Mouse (Mus musculus): ENCODE measurements at regions not wholly inside any gene's neighbourhood (a gene's known extent, or its start where the extent isn't known, plus 50 kb on each side); places are given as distances from the start of the nearest gene placed in this dataset.
A peak's percentile ranks its signal among the peaks of the same experiment; 100 is the strongest.

DNA sequence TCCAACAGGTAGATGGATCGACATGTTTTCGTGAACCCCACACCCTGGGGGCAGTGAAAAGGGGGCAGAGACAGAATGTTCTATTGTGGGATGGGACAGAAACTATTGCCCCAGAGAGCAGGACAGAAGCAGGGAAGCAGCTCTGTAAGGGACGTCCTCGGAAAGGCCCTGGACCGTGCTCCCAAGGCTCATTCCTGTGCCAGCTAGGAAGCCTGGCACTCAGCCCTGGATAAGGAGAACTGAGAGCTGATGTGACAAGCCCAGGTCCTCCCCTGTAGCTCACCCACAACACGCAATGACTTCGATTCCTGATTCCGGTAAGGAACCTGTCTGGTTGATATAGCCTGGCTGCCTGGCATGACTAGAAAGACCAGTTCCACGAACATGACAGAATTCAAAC lies 95.7 kb upstream of the Tmem150c start:
- TF ChIP-seq POU5F1 (IDR thresholded peaks at IDR 0.05; ENCODE audit: borderline replicate concordance, low read length): no peak
- TF ChIP-seq NANOG (IDR thresholded peaks at IDR 0.05; ENCODE audit: borderline replicate concordance, low read length): no peak
- TF ChIP-seq CTCF (conservative IDR thresholded peaks at IDR 0.05; ENCODE audit: low read length): no peak

DNA sequence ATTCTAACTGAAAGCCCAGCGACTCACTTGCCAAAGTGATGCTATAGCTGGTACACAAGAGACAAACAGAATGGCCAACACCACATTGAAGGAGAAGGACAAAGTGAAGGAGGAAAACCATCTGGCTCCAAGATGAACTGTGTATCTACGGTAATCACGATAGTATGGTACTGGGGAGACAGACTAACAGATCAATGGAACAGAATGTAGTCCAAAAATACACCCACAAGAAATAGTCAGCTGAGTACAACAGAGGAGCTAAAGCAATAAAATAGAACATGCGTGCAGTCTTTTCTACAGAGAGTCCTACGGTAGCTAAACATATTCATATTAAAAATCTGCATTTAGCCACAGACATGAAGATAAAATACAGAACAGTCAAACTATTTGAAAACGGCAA lies 92.4 kb upstream of the Tmem150c start:
- TF ChIP-seq POU5F1 (IDR thresholded peaks at IDR 0.05; ENCODE audit: borderline replicate concordance, low read length) (no peak), CTCF (conservative IDR thresholded peaks at IDR 0.05; ENCODE audit: low read length) (no peak), NANOG (IDR thresholded peaks at IDR 0.05; ENCODE audit: borderline replicate concordance, low read length) (no peak)
- H3K9me3 ChIP-seq (ENCODE audit: low read length): no peaks in the 10 kb centered on the region
- no peaks in the 10 kb centered on the region for H3K27me3 ChIP-seq (ENCODE audit: insufficient read depth, low read length)
- no peak overlapping the region for H3K4me3 ChIP-seq (replicated peaks; ENCODE audit: low read length)
- no peaks in the 10 kb centered on the region for H3K36me3 ChIP-seq (ENCODE audit: insufficient read depth, low read length)
- H3K4me1 ChIP-seq (replicated peaks; ENCODE audit: low read depth, low read length): 0 out of 2 replicates have a peak, but pooled peaks cover 2% of the 10 kb centered on the region

More for the DNA sequence above, 95.7 kb upstream of the Tmem150c start:
- Histone ChIP-seq H3K27me3 (ENCODE audit: insufficient read depth, low read length) (no peaks in the 10 kb centered on the region), H3K36me3 (ENCODE audit: insufficient read depth, low read length) (no peaks in the 10 kb centered on the region), H3K4me1 (replicated peaks; ENCODE audit: low read depth, low read length) (0 out of 2 replicates have a peak, but pooled peaks cover 2% of the 10 kb centered on the region), H3K4me3 (replicated peaks; ENCODE audit: low read length) (no peak overlapping the region), H3K9me3 (ENCODE audit: low read length) (no peaks in the 10 kb centered on the region)

DNA sequence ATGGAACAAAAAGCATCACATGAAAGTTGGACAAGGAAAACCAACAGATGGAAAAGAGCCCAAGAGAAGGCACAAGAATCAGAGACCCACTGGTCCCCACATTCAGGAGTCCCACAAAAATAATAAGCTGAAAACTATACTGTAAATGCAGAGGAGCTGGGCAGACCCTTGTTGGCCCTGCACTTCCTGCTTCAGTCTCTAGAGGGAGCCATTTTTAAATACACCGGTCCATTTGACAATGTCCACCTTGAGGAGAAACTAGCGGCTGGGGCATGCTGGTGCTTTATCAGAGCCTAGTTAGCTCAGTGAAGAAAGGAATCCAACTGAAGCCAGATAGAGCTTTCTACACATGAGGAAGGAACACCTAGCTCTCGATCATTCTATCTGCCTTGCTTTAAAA lies 90.1 kb upstream of the Tmem150c start:
- Histone ChIP-seq H3K9me3 (ENCODE audit: low read length) (no peaks in the 10 kb centered on the region), H3K4me3 (replicated peaks; ENCODE audit: low read length) (no peak overlapping the region), H3K4me1 (replicated peaks; ENCODE audit: low read depth, low read length) (0 out of 2 replicates have a peak, but pooled peaks cover 2% of the 10 kb centered on the region), H3K27me3 (ENCODE audit: insufficient read depth, low read length) (no peaks in the 10 kb centered on the region; the same call in 1 of the 2 replicates), H3K36me3 (ENCODE audit: insufficient read depth, low read length) (no peaks in the 10 kb centered on the region)
- TF ChIP-seq NANOG (IDR thresholded peaks at IDR 0.05; ENCODE audit: borderline replicate concordance, low read length) (no peak), POU5F1 (IDR thresholded peaks at IDR 0.05; ENCODE audit: borderline replicate concordance, low read length) (no peak), CTCF (conservative IDR thresholded peaks at IDR 0.05; ENCODE audit: low read length) (peak; percentile 99)

DNA sequence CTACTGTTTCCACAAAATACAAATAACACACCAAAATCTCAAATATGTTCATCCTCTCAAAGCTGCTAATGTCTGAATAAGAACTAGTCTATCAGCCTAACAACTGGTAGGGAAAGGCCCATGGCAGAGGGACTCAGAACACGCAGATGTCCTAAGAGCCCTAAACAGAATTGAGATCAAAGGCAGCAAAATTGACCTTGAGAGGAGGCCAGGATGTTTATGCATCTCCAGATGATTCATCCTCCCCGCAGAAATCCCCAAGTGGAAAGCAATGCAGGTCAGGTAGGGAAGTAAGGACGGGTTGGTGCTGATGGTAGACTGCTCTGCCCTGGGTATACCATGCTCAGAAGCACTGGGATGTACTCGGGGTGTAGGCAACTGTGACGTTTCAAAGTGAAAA lies 89.0 kb upstream of the Tmem150c start:
- Histone ChIP-seq H3K27me3 (ENCODE audit: insufficient read depth, low read length) (peaks cover 3% of the 10 kb centered on the region; the same call in 1 of the 2 replicates), H3K9me3 (ENCODE audit: low read length) (no peaks in the 10 kb centered on the region), H3K4me3 (replicated peaks; ENCODE audit: low read length) (no peak overlapping the region), H3K36me3 (ENCODE audit: insufficient read depth, low read length) (no peaks in the 10 kb centered on the region), H3K4me1 (replicated peaks; ENCODE audit: low read depth, low read length) (0 out of 2 replicates have a peak, but pooled peaks cover 2% of the 10 kb centered on the region)
- TF ChIP-seq POU5F1 (IDR thresholded peaks at IDR 0.05; ENCODE audit: borderline replicate concordance, low read length): no peak
- TF ChIP-seq CTCF (conservative IDR thresholded peaks at IDR 0.05; ENCODE audit: low read length): no peak
- TF ChIP-seq NANOG (IDR thresholded peaks at IDR 0.05; ENCODE audit: borderline replicate concordance, low read length): no peak

DNA sequence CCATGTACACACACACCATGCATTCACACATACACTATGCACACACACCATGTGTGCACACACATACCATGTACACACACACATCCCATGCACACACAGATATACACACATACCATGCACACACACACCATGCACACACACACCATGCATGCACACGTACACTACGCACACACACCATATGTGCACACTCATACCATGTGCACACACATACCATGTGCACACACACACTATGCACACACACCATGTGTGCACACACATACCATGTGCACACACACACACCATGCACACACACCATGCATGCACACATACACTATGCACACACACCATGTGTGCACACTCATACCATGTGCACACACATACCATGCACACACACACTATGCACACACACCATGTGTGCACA lies 87.1 kb upstream of the Tmem150c start:
- peaks cover 3% of the 10 kb centered on the region; the same call in 1 of the 2 replicates for H3K27me3 ChIP-seq (ENCODE audit: insufficient read depth, low read length)
- peaks cover 13% of the 10 kb centered on the region for H3K9me3 ChIP-seq (ENCODE audit: low read length)
- TF ChIP-seq NANOG (IDR thresholded peaks at IDR 0.05; ENCODE audit: borderline replicate concordance, low read length): no peak
- TF ChIP-seq POU5F1 (IDR thresholded peaks at IDR 0.05; ENCODE audit: borderline replicate concordance, low read length): no peak
- no peak for TF ChIP-seq CTCF (conservative IDR thresholded peaks at IDR 0.05; ENCODE audit: low read length)
- 0 out of 2 replicates have a peak, but pooled peaks cover 2% of the 10 kb centered on the region for H3K4me1 ChIP-seq (replicated peaks; ENCODE audit: low read depth, low read length)
- no peak overlapping the region for H3K4me3 ChIP-seq (replicated peaks; ENCODE audit: low read length)
- H3K36me3 ChIP-seq (ENCODE audit: insufficient read depth, low read length): no peaks in the 10 kb centered on the region

DNA sequence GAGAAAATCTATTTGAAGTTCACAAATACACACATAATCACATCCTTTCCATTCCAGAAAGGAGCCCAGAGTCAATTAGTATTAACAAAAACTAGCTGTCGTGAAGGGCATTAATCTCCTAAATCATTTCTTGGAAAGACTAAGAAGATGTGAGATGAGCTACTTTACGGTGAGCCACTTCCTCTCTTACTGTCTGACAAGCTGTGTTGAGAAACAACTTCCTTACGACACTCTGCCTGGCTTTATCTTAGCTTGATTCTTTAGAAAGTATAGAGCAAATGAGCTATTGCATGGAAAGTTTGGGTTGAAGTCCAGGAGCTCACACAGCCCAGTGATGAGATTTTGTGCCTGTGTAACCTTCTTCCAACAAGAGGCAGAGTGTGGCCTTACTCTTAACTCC lies 85.2 kb upstream of the Tmem150c start:
- H3K27me3 ChIP-seq (ENCODE audit: insufficient read depth, low read length): peaks cover 3% of the 10 kb centered on the region; the same call in 1 of the 2 replicates
- H3K4me3 ChIP-seq (replicated peaks; ENCODE audit: low read length): no peak overlapping the region
- no peaks in the 10 kb centered on the region for H3K36me3 ChIP-seq (ENCODE audit: insufficient read depth, low read length)
- TF ChIP-seq CTCF (conservative IDR thresholded peaks at IDR 0.05; ENCODE audit: low read length): no peak
- TF ChIP-seq POU5F1 (IDR thresholded peaks at IDR 0.05; ENCODE audit: borderline replicate concordance, low read length): no peak
- no peak for TF ChIP-seq NANOG (IDR thresholded peaks at IDR 0.05; ENCODE audit: borderline replicate concordance, low read length)
- H3K9me3 ChIP-seq (ENCODE audit: low read length): peaks cover 28% of the 10 kb centered on the region
- H3K4me1 ChIP-seq (replicated peaks; ENCODE audit: low read depth, low read length): no peaks in the 10 kb centered on the region

DNA sequence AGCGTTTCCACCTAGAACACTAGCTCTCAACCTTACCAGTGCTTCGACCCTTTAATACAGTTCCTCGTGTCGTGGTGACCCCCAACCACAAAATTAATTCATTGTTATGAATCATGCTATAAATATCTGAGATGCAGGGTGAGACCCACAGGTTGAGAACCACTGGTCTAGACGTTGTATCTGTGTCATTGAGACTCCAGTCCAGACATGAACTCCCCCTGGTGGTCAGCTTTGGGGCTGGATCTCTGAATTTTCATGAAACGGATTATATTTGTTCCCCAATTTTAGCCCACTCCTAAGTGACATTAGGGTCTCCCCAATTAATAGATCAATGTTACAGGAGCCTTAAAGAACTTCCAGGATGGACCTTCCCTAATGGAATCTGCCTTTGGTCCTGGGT lies 81.3 kb upstream of the Tmem150c start:
- H3K4me3 ChIP-seq (replicated peaks; ENCODE audit: low read length): no peak overlapping the region
- peaks cover 32% of the 10 kb centered on the region for H3K9me3 ChIP-seq (ENCODE audit: low read length)
- H3K36me3 ChIP-seq (ENCODE audit: insufficient read depth, low read length): no peaks in the 10 kb centered on the region
- H3K4me1 ChIP-seq (replicated peaks; ENCODE audit: low read depth, low read length): no peaks in the 10 kb centered on the region
- TF ChIP-seq POU5F1 (IDR thresholded peaks at IDR 0.05; ENCODE audit: borderline replicate concordance, low read length) (no peak), CTCF (conservative IDR thresholded peaks at IDR 0.05; ENCODE audit: low read length) (peak; percentile 37)
- H3K27me3 ChIP-seq (ENCODE audit: insufficient read depth, low read length): peaks cover 3% of the 10 kb centered on the region; the same call in 1 of the 2 replicates

DNA sequence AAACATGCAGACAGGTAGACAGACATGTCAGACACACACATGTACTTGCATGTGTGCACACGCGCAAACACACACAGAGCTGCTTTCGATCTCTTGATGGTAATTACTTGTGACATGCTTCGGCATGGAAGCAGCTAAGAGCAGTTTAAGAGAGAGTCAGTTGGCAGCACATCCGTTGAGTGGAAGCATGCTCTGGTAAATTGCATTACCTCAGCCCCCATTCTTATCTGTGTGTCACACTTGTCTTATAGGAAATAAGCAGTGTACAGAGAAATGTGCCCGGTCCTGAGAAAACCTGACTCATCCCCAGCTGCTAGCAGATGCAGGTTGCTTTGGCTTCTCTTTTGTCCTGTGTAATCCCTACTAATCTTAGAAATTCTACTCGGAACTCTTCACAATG lies 80.0 kb upstream of the Tmem150c start:
- H3K9me3 ChIP-seq (ENCODE audit: low read length): peaks cover 40% of the 10 kb centered on the region
- H3K4me1 ChIP-seq (replicated peaks; ENCODE audit: low read depth, low read length): no peaks in the 10 kb centered on the region
- H3K36me3 ChIP-seq (ENCODE audit: insufficient read depth, low read length): no peaks in the 10 kb centered on the region
- H3K27me3 ChIP-seq (ENCODE audit: insufficient read depth, low read length): peaks cover 3% of the 10 kb centered on the region; the same call in 1 of the 2 replicates
- no peak overlapping the region for H3K4me3 ChIP-seq (replicated peaks; ENCODE audit: low read length)
- TF ChIP-seq NANOG (IDR thresholded peaks at IDR 0.05; ENCODE audit: borderline replicate concordance, low read length) (no peak), CTCF (conservative IDR thresholded peaks at IDR 0.05; ENCODE audit: low read length) (no peak), POU5F1 (IDR thresholded peaks at IDR 0.05; ENCODE audit: borderline replicate concordance, low read length) (no peak)

Data from E14TG2a.4 (cell line).